Mouse (Mus musculus): ENCODE measurements around the gene Chrnb4. TPM values are rescaled to one million over a fixed set of nuclear protein-coding genes. Genes with fewer than 3 reads are reported as not detected.

Gene Chrnb4
- total and polyA plus RNA-seq, 3 experiments, result 0.13 to 0.23 TPM; not detected in 1

GRCm38 (mm10) chr9:54981291-54982191 lies 67.0 kb downstream of the Chrnb4 start:
- DNase-seq (ENCODE audit: extremely low read depth), result no peak
- H3K9ac ChIP-seq (ENCODE audit: insufficient read depth, low read depth), result no peak overlapping the region
- no peaks in the 10 kb centered on the region for H3K4me1 ChIP-seq (ENCODE audit: control insufficient read depth in 1 of 2, insufficient read depth in 2 of 2)
- H3K27ac ChIP-seq (ENCODE audit: insufficient read depth, low read depth), result no peak overlapping the region
- in situ Hi-C loops (cut with MboI; ENCODE audit: low pct_ligation_motif_present, low pct_unique_long_range_greater_than_20kb, low sequenced_read_pairs) (no loop called here), dilution Hi-C loops (cut with MboI; ENCODE audit: extremely low pct_ligation_motif_present, extremely low pct_unique_long_range_greater_than_20kb, low sequenced_read_pairs) (no loop called here)
- no peak overlapping the region for H3K4me2 ChIP-seq (ENCODE audit: insufficient read depth, low read depth, poor library complexity, severe bottlenecking)
- no peaks in the 10 kb centered on the region for H3K36me3 ChIP-seq (replicated peaks in 1 of 2; ENCODE audit: control insufficient read depth in 1 of 2, insufficient read depth in 1 of 2, low read length in 1 of 2)
- no peaks in the 10 kb centered on the region for H3K9me3 ChIP-seq (replicated peaks; ENCODE audit: low read length)
- H3K79me2 ChIP-seq (replicated peaks; ENCODE audit: control insufficient read depth, extremely low read depth, insufficient read depth, poor library complexity, severe bottlenecking), result no peaks in the 10 kb centered on the region
- peak overlapping the region in 1 of 3 experiments; percentile 19 for H3K4me3 ChIP-seq (replicated peaks in 1 of 3; ENCODE audit: low read depth in 2 of 3, low read length in 2 of 3, poor library complexity in 1 of 3)
- no peak for TF ChIP-seq E2F4 (IDR thresholded peaks at IDR 0.05; ENCODE audit: insufficient replicate concordance, low read depth, low read length)
- TF ChIP-seq TCF12 (IDR thresholded peaks at IDR 0.05; ENCODE audit: low read depth, low read length), result no peak
- TF ChIP-seq PAX5 (IDR thresholded peaks at IDR 0.05; ENCODE audit: low read length), result no peak
- no peak for TF ChIP-seq JUND (conservative IDR thresholded peaks at IDR 0.05; ENCODE audit: low read depth, low read length)
- no peak for TF ChIP-seq BHLHE40 (IDR thresholded peaks at IDR 0.05; ENCODE audit: low read depth, low read length)
- TF ChIP-seq MAZ (IDR thresholded peaks at IDR 0.05; ENCODE audit: low read depth, low read length), result no peak
- TF ChIP-seq JUN (IDR thresholded peaks at IDR 0.05; ENCODE audit: insufficient read depth, low read depth, low read length), result no peak
- no peak for TF ChIP-seq SIN3A (IDR thresholded peaks at IDR 0.05; ENCODE audit: low read length)
- TF ChIP-seq POLR2A (IDR thresholded peaks at IDR 0.05; ENCODE audit: low read depth, low read length), result no peak
- no peak for TF ChIP-seq NRF1 (IDR thresholded peaks at IDR 0.05; ENCODE audit: low read depth, low read length)
- TF ChIP-seq ZKSCAN1 (IDR thresholded peaks at IDR 0.05; ENCODE audit: borderline replicate concordance, low read depth, low read length), result no peak
- TF ChIP-seq ZMIZ1 (IDR thresholded peaks at IDR 0.05; ENCODE audit: low read depth, low read length), result no peak
- H3K27me3 ChIP-seq (replicated peaks), result peaks cover 4% of the 10 kb centered on the region

- Histone ChIP-seq H3K27ac (ENCODE audit: insufficient read depth, low read depth) (no peak within 1 kb of the TSS), H3K36me3 (replicated peaks in 1 of 2; ENCODE audit: control insufficient read depth in 1 of 2, insufficient read depth in 1 of 2, low read length in 1 of 2) (no peaks in the 10 kb centered on the region), H3K4me2 (ENCODE audit: insufficient read depth, low read depth, poor library complexity, severe bottlenecking) (no peak within 1 kb of the TSS), H3K4me3 (replicated peaks in 1 of 3; ENCODE audit: low read depth in 2 of 3, low read length in 2 of 3, poor library complexity in 1 of 3) (peak within 1 kb of the TSS in 1 of 3 experiments; percentile 19), H3K4me1 (ENCODE audit: control insufficient read depth in 1 of 2, insufficient read depth in 2 of 2) (no peaks in the 10 kb centered on the region), H3K9me3 (replicated peaks; ENCODE audit: low read length) (no peaks in the 10 kb centered on the region), H3K27me3 (replicated peaks) (peaks cover 4% of the 10 kb centered on the region), H3K79me2 (replicated peaks; ENCODE audit: control insufficient read depth, extremely low read depth, insufficient read depth, poor library complexity, severe bottlenecking) (no peaks in the 10 kb centered on the region), H3K9ac (ENCODE audit: insufficient read depth, low read depth) (no peak within 1 kb of the TSS)
- DNase-seq (ENCODE audit: extremely low read depth), result no peak
- in situ Hi-C loops (cut with MboI; ENCODE audit: low pct_ligation_motif_present, low pct_unique_long_range_greater_than_20kb, low sequenced_read_pairs) (no loop called here), dilution Hi-C loops (cut with MboI; ENCODE audit: extremely low pct_ligation_motif_present, extremely low pct_unique_long_range_greater_than_20kb, low sequenced_read_pairs) (no loop called here)
- TF ChIP-seq ZMIZ1 (IDR thresholded peaks at IDR 0.05; ENCODE audit: low read depth, low read length) (no peak), ELF1 (IDR thresholded peaks at IDR 0.05; ENCODE audit: low read depth, low read length) (no peak), MAFK (IDR thresholded peaks at IDR 0.05; ENCODE audit: insufficient replicate concordance, low read length) (no peak), ZKSCAN1 (IDR thresholded peaks at IDR 0.05; ENCODE audit: borderline replicate concordance, low read depth, low read length) (no peak), CTCF (conservative IDR thresholded peaks at IDR 0.05 in 1 of 2, IDR thresholded peaks at IDR 0.05 in 1 of 2; ENCODE audit: low read depth in 2 of 2, low read length in 2 of 2) (no peak), NRF1 (IDR thresholded peaks at IDR 0.05; ENCODE audit: low read depth, low read length) (no peak), MEF2A (IDR thresholded peaks at IDR 0.05; ENCODE audit: borderline replicate concordance, low read depth, low read length) (no peak), SIN3A (IDR thresholded peaks at IDR 0.05; ENCODE audit: low read length) (no peak), CHD2 (IDR thresholded peaks at IDR 0.05; ENCODE audit: low read length) (no peak), GABPA (IDR thresholded peaks at IDR 0.05; ENCODE audit: insufficient replicate concordance, low read depth, low read length) (no peak), EP300 (IDR thresholded peaks at IDR 0.05; ENCODE audit: low read length) (no peak), MYC (IDR thresholded peaks at IDR 0.05; ENCODE audit: low read depth, low read length) (no peak)
Observed at GRCm38 (mm10) chr9:54980674-54981073, 67.9 kb downstream of the Chrnb4 start, which contains the start of gene Chrna5. TSS of gene Chrna5 (plus strand) at chr9:54980880.

Other genes starting within 250 kb of the Chrnb4 start
- gene Ireb2, start 185.0 kb downstream of the Chrnb4 start, total RNA-seq (2012; rRNA removed), result 15.0 and 15.7 TPM in 2 replicates
- gene Ireb2, start 185.0 kb downstream of the Chrnb4 start, total RNA-seq (2014; rRNA removed), result 33.7 and 37.6 TPM in 2 replicates
- 35.5 and 39.8 TPM in 2 replicates for gene Ireb2, start 185.0 kb downstream of the Chrnb4 start, polyA plus RNA-seq (2012; ENCODE audit: insufficient read length, low read depth)
- gene Hykk, start 131.5 kb downstream of the Chrnb4 start, total RNA-seq (2012; rRNA removed), result 0.17 and 0.29 TPM in 2 replicates
- gene Hykk, start 131.5 kb downstream of the Chrnb4 start, total RNA-seq (2014; rRNA removed), result 0.15 and 0.22 TPM in 2 replicates
- gene Hykk, start 131.5 kb downstream of the Chrnb4 start, polyA plus RNA-seq (2012; ENCODE audit: insufficient read length, low read depth), result 0.19 and 0.23 TPM in 2 replicates
- 264 and 359 TPM in 2 replicates for gene Psma4, start 98.0 kb downstream of the Chrnb4 start, total RNA-seq (2012; rRNA removed)
- gene Psma4, start 98.0 kb downstream of the Chrnb4 start, total RNA-seq (2014; rRNA removed), result 662 and 708 TPM in 2 replicates
- 407 and 523 TPM in 2 replicates for gene Psma4, start 98.0 kb downstream of the Chrnb4 start, polyA plus RNA-seq (2012; ENCODE audit: insufficient read length, low read depth)
- gene AY074887, start 97.8 kb downstream of the Chrnb4 start, total RNA-seq (2012; rRNA removed), result 0.25 TPM in 1 of 2 replicates, not detected in the other
- 0.47 TPM in 1 of 2 replicates, not detected in the other for gene AY074887, start 97.8 kb downstream of the Chrnb4 start, total RNA-seq (2014; rRNA removed)
- gene AY074887, start 97.8 kb downstream of the Chrnb4 start, polyA plus RNA-seq (2012; ENCODE audit: insufficient read length, low read depth), result 0.44 TPM in 1 of 2 replicates, not detected in the other
- not detected in 2 replicates for gene Chrna5, start 67.9 kb downstream of the Chrnb4 start, total RNA-seq (2012; rRNA removed)
- not detected in 2 replicates for gene Chrna5, start 67.9 kb downstream of the Chrnb4 start, total RNA-seq (2014; rRNA removed)
- gene Chrna5, start 67.9 kb downstream of the Chrnb4 start, polyA plus RNA-seq (2012; ENCODE audit: insufficient read length, low read depth), result not detected in 2 replicates
- gene Chrna3, start 22.2 kb downstream of the Chrnb4 start, total RNA-seq (2012; rRNA removed), result not detected in 2 replicates
- not detected in 2 replicates for gene Chrna3, start 22.2 kb downstream of the Chrnb4 start, total RNA-seq (2014; rRNA removed)
- gene Chrna3, start 22.2 kb downstream of the Chrnb4 start, polyA plus RNA-seq (2012; ENCODE audit: insufficient read length, low read depth), result not detected in 2 replicates
- gene Ube2q2, start 100.1 kb upstream of the Chrnb4 start, total RNA-seq (2012; rRNA removed), result 13.1 and 16.0 TPM in 2 replicates
- gene Ube2q2, start 100.1 kb upstream of the Chrnb4 start, total RNA-seq (2014; rRNA removed), result 24.1 and 25.7 TPM in 2 replicates
- gene Ube2q2, start 100.1 kb upstream of the Chrnb4 start, polyA plus RNA-seq (2012; ENCODE audit: insufficient read length, low read depth), result 22.7 and 24.4 TPM in 2 replicates
- gene Fbxo22, start 160.1 kb upstream of the Chrnb4 start, total RNA-seq (2012; rRNA removed), result 21.4 and 29.5 TPM in 2 replicates
- 38.5 and 44.9 TPM in 2 replicates for gene Fbxo22, start 160.1 kb upstream of the Chrnb4 start, total RNA-seq (2014; rRNA removed)
- gene Fbxo22, start 160.1 kb upstream of the Chrnb4 start, polyA plus RNA-seq (2012; ENCODE audit: insufficient read length, low read depth), result 41.8 and 42.1 TPM in 2 replicates

All from CH12.LX (cell line).